Mouse (Mus musculus) C2C12 (cell line): Measurements from ENCODE around the gene Arhgap17.

ENCODE experiments used
- CTCF ChIP-seq: IDR thresholded peaks from one replicate; pipeline ENCODE4 v1.5.1; 2011; ENCODE audit not compliant: control insufficient read depth, insufficient read depth, insufficient read length
- FOSL1 ChIP-seq: IDR thresholded peaks from one replicate; pipeline ENCODE4 v1.8.0; 2011; ENCODE audit warnings: mild to moderate bottlenecking, low read length; ENCODE audit not compliant: poor library complexity, insufficient read depth, severe bottlenecking
- MAX ChIP-seq: IDR thresholded peaks from one replicate; pipeline ENCODE4 v1.6.1; 2011; ENCODE audit warnings: mild to moderate bottlenecking, control low read depth
- USF1 ChIP-seq: IDR thresholded peaks from one replicate; pipeline ENCODE4 v1.6.1; 2011; ENCODE audit warnings: low read depth, mild to moderate bottlenecking, control low read depth, moderate library complexity

DNA sequence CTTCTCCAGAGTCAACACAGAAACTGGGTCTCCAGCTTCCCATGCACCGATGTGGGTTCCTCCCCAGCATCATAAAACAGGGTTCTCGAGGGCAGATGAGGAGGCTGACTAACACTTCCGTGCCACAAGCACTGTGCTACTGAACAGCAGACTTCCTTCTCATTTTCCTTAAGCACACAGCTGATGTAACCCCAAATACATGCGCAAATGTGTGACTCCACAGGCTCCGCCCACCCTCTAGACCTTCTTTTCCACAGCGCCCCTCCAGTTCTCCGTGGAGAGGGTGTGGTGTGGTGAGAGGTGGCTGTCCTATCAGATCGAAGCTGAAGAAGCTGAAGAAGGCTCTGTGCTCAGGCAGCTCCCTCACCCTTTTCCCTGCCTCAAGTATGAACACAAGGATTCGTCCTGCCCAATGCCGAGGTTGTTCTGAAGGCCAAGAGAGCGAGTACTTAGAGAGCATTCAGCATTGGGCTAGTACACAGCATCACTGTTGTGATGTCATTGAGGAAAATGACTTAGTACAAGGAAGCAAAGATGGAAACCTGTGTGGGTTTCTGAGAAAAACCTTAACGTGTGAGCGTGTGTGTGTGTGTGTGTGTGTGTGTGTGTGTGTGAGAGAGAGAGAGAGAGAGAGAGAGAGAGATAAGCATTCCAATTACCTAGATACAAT, 47.1 kb downstream of the Arhgap17 start:
- TF ChIP-seq CTCF (no peak), USF1 (no peak), MAX (no peak), FOSL1 (no peak)
